Mouse (Mus musculus) yolk sac, embryonic 10.5 days (tissue): ENCODE results near the gene BC037034.

Experiments
- DNase-seq: peaks from one replicate; pipeline ENCODE4 v3.0.0-alpha.2; 2017; ENCODE audit warnings: low spot score

Gene BC037034

GRCm38 (mm10) chr5:138263260-138264206 is at the start of gene BC037034:
TSS of gene BC037034 (minus strand) at chr5:138264033.
- DNase-seq, result peak; percentile 88

- no peak for DNase-seq
Measured at GRCm38 (mm10) chr5:138312795-138313194, 49.0 kb upstream of the BC037034 start.

- no peak for DNase-seq
Measured at GRCm38 (mm10) chr5:138299613-138300012, 35.8 kb upstream of the BC037034 start.

- DNase-seq, result no peak
Measured at GRCm38 (mm10) chr5:138294158-138294557, 30.3 kb upstream of the BC037034 start.

GRCm38 (mm10) chr5:138291638-138292037 is 27.8 kb upstream of the BC037034 start:
- no peak for DNase-seq

- no peak for DNase-seq
Measured at GRCm38 (mm10) chr5:138287861-138288260, 24.0 kb upstream of the BC037034 start.

- DNase-seq, result no peak
Measured at GRCm38 (mm10) chr5:138283540-138283939, 19.7 kb upstream of the BC037034 start.

DNA sequence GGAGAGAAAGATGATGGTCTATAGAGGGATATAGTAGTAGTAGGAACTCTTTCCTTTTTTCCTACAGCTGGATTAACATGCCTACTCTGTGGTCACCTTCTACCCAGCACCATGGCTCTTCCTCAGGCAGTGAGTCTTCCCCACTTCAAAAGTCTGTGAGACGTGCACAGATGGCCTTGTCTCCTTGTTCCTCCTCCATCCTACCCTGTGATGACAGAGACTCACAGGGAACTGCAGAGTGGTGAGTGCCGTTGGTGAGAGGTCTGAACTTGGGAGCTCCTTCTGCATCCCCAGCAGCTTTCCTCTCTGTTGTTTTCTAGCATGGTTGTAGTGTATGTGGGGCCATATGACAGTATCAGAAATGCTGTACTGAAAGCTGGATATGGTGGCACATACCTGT is 18.0 kb upstream of the BC037034 start:
- no peak for DNase-seq

- no peak for DNase-seq
Measured at GRCm38 (mm10) chr5:138280829-138281228, 17.0 kb upstream of the BC037034 start.

- DNase-seq, result no peak
Measured at GRCm38 (mm10) chr5:138280425-138280768, 16.6 kb upstream of the BC037034 start.

GRCm38 (mm10) chr5:138279585-138280424 is 16.0 kb upstream of the BC037034 start, which contains the start of the genes Gm43720, Gpc2 and Stag3:
TSS of gene Gm43720 (minus strand) at chr5:138279958.
TSS of gene Gpc2 (minus strand) at chr5:138280005.
TSS of gene Stag3 (plus strand) at chr5:138280240.
- peak; percentile 99 for DNase-seq

- no peak for DNase-seq
Measured at GRCm38 (mm10) chr5:138277994-138278393, 14.2 kb upstream of the BC037034 start.

DNA sequence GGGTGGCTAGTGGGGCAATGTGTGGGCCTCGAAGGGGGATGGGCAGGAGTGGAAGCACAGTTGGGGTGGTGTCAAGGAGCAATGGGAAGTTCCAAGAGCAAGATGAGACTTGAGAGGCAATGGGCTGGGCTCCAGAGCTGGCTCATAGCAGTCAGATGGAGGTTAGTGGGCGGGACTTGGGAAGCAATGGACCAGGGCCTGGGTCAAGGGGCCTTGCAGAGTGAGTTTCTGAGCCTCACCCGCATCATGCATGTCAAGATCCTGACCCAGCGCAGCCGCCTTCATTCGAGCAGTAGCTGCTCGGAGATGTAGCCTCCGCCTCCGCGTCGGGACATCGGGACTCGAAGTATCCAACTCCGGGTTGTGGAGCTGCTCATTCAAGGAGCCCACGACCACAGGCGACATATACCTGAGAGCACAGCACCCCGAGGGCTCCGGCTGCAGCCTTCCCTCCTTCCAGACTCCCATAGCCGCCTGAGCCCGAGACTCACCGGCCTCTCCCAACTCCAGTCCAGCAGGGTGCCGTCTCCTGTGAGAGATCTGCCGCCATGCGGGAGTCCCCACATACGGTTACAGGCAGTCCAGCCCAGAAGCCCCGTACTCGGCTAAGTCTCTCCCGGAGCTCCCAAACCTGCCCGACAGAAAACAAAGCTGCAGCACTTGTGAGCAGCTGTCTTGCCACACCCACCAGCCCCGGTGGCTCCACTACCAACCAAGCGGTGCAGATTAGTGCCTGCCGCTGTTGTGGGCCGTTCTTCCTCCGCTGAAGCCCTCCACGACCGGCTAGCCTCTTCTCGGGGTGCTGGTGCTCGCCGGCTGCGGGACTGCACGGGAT is 11.6 kb upstream of the BC037034 start:
- DNase-seq, result no peak

DNA sequence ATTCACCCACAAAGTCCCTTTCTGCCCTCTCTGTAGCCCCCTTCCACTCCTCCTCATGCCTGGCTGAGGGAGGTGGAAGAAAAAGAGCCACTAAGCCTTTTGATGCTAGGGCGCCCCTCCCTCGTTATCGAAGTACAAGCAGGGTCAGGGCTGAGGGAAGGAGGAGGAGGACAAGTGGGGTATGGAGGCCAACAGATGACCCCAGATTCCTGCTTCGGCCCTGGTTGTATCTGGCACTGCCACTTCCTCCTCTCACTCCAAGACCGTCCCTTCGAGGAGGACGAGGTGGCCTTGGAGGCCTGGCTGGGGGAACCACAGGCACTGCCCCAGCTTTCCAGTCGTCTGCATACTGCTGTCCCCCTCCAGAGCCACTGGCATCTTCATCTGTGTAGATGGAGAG is 10.4 kb upstream of the BC037034 start:
- DNase-seq, result no peak

GRCm38 (mm10) chr5:138272409-138272923 is 8.6 kb upstream of the BC037034 start, which contains the start of gene Gal3st4:
TSS of gene Gal3st4 (minus strand) at chr5:138272840.
- DNase-seq, result peak; percentile 19

GRCm38 (mm10) chr5:138271232-138271631 is 7.4 kb upstream of the BC037034 start:
- DNase-seq, result no peak

DNA sequence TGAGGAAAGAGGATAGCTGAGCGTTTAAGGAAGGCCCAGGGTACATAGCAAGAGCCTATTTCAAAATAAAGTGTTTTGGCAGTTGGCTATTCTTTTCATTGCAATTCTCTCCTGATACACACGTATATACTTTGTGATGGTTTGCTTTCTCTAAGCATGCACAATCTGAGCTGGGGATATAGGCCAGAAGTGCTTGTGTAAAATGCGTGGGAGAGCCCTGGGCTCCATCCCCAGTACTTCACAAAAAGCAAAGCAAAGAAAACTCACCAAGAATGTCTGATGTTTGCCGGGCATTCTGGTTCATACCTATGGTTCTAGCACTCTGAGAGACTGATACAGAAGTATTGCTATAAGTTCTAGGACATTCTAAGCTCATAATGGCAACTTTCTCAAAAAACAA is 5.1 kb upstream of the BC037034 start:
- DNase-seq, result no peak

DNA sequence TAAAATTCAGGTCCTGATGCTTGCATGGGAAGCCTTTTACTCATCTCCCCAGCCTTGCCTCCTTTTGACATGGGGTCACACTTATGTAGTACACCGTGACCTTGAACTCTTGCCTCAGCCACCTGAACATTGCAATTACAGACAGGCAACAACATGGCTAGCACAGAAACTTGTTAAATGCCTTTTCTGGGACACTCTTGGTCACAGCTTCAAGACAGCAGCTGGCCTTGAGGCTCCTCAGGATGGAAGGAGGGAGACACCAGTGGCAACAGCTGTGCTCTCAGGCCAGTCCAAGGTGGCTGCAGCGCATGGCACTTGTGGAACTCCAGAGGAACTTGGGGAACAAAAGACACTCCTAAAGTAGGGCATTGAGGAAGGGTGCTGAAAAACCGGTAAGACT is 3.3 kb upstream of the BC037034 start:
- no peak for DNase-seq

GRCm38 (mm10) chr5:138265712-138266111 is 1.9 kb upstream of the BC037034 start:
- DNase-seq, result no peak

DNA sequence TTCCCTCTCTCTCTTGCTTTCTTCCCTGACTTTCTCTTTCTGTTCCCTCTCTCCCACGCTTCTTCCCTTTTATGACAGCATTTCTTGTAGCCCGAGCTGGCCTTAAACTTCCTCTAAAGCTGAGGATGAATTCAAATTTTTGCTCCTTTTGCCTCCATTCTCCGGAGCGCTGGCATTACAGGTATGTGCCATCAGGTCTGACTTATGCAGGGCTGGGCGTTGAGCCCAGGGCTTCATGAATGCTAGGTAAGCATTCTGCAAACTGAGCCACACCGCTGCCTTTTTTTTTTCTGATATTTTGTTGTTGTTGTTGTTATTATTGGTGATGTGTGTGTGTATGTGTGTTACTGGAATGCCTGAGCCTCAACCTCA is 360 bp upstream of the BC037034 start:
- no peak for DNase-seq

DNA sequence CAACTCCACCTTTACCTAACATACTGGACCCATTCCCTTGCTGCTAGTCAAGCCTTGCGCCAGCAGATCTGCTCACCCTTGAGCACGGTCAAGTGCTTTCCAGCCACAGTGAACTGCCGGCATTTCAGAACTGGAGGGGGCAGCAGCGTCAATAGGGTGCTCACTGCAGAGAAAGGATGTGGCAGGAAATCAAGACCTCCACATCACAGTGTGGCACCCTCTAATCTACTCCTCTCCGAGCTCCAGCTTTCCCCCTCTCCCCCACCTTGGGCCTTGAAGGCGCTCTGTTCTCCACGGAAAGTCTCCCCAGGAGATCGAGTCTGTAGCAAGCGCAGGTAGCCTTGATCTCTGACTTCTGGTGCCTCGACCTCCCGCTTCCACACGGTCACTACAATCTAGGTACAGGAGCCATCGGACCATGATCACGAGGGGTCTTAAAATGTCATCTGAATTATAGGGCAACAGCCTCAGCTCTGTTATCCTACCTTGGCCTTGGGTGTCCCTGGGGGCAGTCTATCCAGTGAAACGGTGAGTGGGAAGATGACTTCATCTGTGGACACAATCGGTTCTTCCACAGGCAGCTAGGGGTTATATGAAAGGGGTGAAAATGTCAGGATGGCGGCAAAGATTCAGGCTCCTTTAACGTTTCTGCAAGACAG is 1.1 kb downstream of the BC037034 start:
- DNase-seq, result no peak
